Mouse (Mus musculus): ENCODE results near the gene Kdm3a. TPM values are rescaled to one million over a fixed set of nuclear protein-coding genes. Genes with fewer than 3 reads are reported as not detected.

The Kdm3a gene
- polyA plus RNA-seq, 1 experiment from 2014 or later, result 8.8 TPM

GRCm38 (mm10) chr6:71651868-71652267, 19.1 kb upstream of the Kdm3a start:
- ATAC-seq, result no peak
- 65% methylated on average over 2 of the region's 2 CpGs for WGBS (ENCODE audit: insufficient replicate concordance)

GRCm38 (mm10) chr6:71632486-71632828, 333 bp downstream of the Kdm3a start:
- peaks cover 9% of the 10 kb centered on the region; the same call in 1 of the 2 replicates for H3K36me3 ChIP-seq (replicated peaks; ENCODE audit: insufficient read depth, low read length)
- H3K4me2 ChIP-seq (ENCODE audit: low read depth, low read length), result peak overlapping the region; percentile 89
- no peak for DNase-seq
- H3K9ac ChIP-seq (replicated peaks), result peak overlapping the region; percentile 95
- peak overlapping the region; percentile 90 for H3K4me3 ChIP-seq (ENCODE audit: low read depth, low read length)
- H3K4me1 ChIP-seq (ENCODE audit: insufficient read depth), result peaks cover 15% of the 10 kb centered on the region
- WGBS (ENCODE audit: insufficient replicate concordance), result under 1% methylated on average over 39 of the region's 41 CpGs
- peak overlapping the region; percentile 99 for H3K27ac ChIP-seq (ENCODE audit: low read depth)
- H3K9me3 ChIP-seq (ENCODE audit: low read length), result no peaks in the 10 kb centered on the region
- peak; percentile 43 for ATAC-seq
- no peak for TF ChIP-seq CTCF (IDR thresholded peaks at IDR 0.05; ENCODE audit: low read depth)
- no peak for TF ChIP-seq EP300 (IDR thresholded peaks at IDR 0.05; ENCODE audit: low read depth)
- H3K27me3 ChIP-seq (ENCODE audit: insufficient read depth, low read length), result 0 out of 2 replicates have a peak, but pooled peaks cover 3% of the 10 kb centered on the region

More at GRCm38 (mm10) chr6:71651868-71652267, 19.1 kb upstream of the Kdm3a start:
- Histone ChIP-seq H3K27me3 (ENCODE audit: insufficient read depth, low read length) (no peaks in the 10 kb centered on the region), H3K9me3 (ENCODE audit: low read length) (no peaks in the 10 kb centered on the region), H3K27ac (ENCODE audit: low read depth) (no peak overlapping the region), H3K4me3 (ENCODE audit: low read depth, low read length) (no peak overlapping the region), H3K4me1 (ENCODE audit: insufficient read depth) (no peaks in the 10 kb centered on the region), H3K36me3 (replicated peaks; ENCODE audit: insufficient read depth, low read length) (no peaks in the 10 kb centered on the region), H3K4me2 (ENCODE audit: low read depth, low read length) (no peak overlapping the region), H3K9ac (replicated peaks) (no peak overlapping the region)
- TF ChIP-seq EP300 (IDR thresholded peaks at IDR 0.05; ENCODE audit: low read depth) (no peak), CTCF (IDR thresholded peaks at IDR 0.05; ENCODE audit: low read depth) (no peak)
- DNase-seq, result no peak

- ATAC-seq, result no peak
- peak overlapping the region; percentile 89 for H3K4me2 ChIP-seq (ENCODE audit: low read depth, low read length)
Observed at GRCm38 (mm10) chr6:71631706-71632461, 906 bp downstream of the Kdm3a start.

GRCm38 (mm10) chr6:71631196-71631595, 1.6 kb downstream of the Kdm3a start:
- Histone ChIP-seq H3K27ac (ENCODE audit: low read depth) (no peak overlapping the region), H3K4me1 (ENCODE audit: insufficient read depth) (peaks cover 15% of the 10 kb centered on the region), H3K27me3 (ENCODE audit: insufficient read depth, low read length) (no peaks in the 10 kb centered on the region), H3K4me2 (ENCODE audit: low read depth, low read length) (peak overlapping the region; percentile 89), H3K4me3 (ENCODE audit: low read depth, low read length) (peak overlapping the region; percentile 90), H3K9ac (replicated peaks) (peak overlapping the region; percentile 95; the same call in 1 of the 2 replicates), H3K36me3 (replicated peaks; ENCODE audit: insufficient read depth, low read length) (peaks cover 14% of the 10 kb centered on the region; the same call in 1 of the 2 replicates), H3K9me3 (ENCODE audit: low read length) (no peaks in the 10 kb centered on the region)
- 12% methylated on average over 2 of the region's 2 CpGs for WGBS (ENCODE audit: insufficient replicate concordance)
- DNase-seq (no peak), ATAC-seq (no peak)
- TF ChIP-seq CTCF (IDR thresholded peaks at IDR 0.05; ENCODE audit: low read depth) (no peak), EP300 (IDR thresholded peaks at IDR 0.05; ENCODE audit: low read depth) (no peak)

More at GRCm38 (mm10) chr6:71631706-71632461, 906 bp downstream of the Kdm3a start:
- Histone ChIP-seq H3K36me3 (replicated peaks; ENCODE audit: insufficient read depth, low read length) (peaks cover 9% of the 10 kb centered on the region; the same call in 1 of the 2 replicates), H3K4me1 (ENCODE audit: insufficient read depth) (peaks cover 15% of the 10 kb centered on the region), H3K9ac (replicated peaks) (peak overlapping the region; percentile 95), H3K27ac (ENCODE audit: low read depth) (peak overlapping the region; percentile 99), H3K9me3 (ENCODE audit: low read length) (no peaks in the 10 kb centered on the region), H3K4me3 (ENCODE audit: low read depth, low read length) (peak overlapping the region; percentile 90), H3K27me3 (ENCODE audit: insufficient read depth, low read length) (no peaks in the 10 kb centered on the region)
- DNase-seq, result peak; percentile 62
- no peak for TF ChIP-seq CTCF (IDR thresholded peaks at IDR 0.05; ENCODE audit: low read depth)
- no peak for TF ChIP-seq EP300 (IDR thresholded peaks at IDR 0.05; ENCODE audit: low read depth)
- WGBS (ENCODE audit: insufficient replicate concordance), result 3% methylated on average over 42 of the region's 42 CpGs

GRCm38 (mm10) chr6:71627325-71627724, 5.5 kb downstream of the Kdm3a start:
- H3K4me2 ChIP-seq (ENCODE audit: low read depth, low read length), result no peak overlapping the region
- DNase-seq (no peak), ATAC-seq (no peak)
- H3K9me3 ChIP-seq (ENCODE audit: low read length), result no peaks in the 10 kb centered on the region
- TF ChIP-seq EP300 (IDR thresholded peaks at IDR 0.05; ENCODE audit: low read depth) (no peak), CTCF (IDR thresholded peaks at IDR 0.05; ENCODE audit: low read depth) (no peak)
- H3K4me3 ChIP-seq (ENCODE audit: low read depth, low read length), result no peak overlapping the region
- no peak overlapping the region for H3K9ac ChIP-seq (replicated peaks)
- no peaks in the 10 kb centered on the region for H3K27me3 ChIP-seq (ENCODE audit: insufficient read depth, low read length)
- no peak overlapping the region for H3K27ac ChIP-seq (ENCODE audit: low read depth)
- peaks cover 15% of the 10 kb centered on the region for H3K4me1 ChIP-seq (ENCODE audit: insufficient read depth)
- H3K36me3 ChIP-seq (replicated peaks; ENCODE audit: insufficient read depth, low read length), result peaks cover 44% of the 10 kb centered on the region

GRCm38 (mm10) chr6:71625984-71626383, 6.8 kb downstream of the Kdm3a start:
- DNase-seq (no peak), ATAC-seq (no peak)
- Histone ChIP-seq H3K9ac (replicated peaks) (no peak overlapping the region), H3K27ac (ENCODE audit: low read depth) (no peak overlapping the region), H3K4me2 (ENCODE audit: low read depth, low read length) (no peak overlapping the region), H3K4me3 (ENCODE audit: low read depth, low read length) (no peak overlapping the region), H3K4me1 (ENCODE audit: insufficient read depth) (peaks cover 8% of the 10 kb centered on the region), H3K36me3 (replicated peaks; ENCODE audit: insufficient read depth, low read length) (peaks cover 54% of the 10 kb centered on the region), H3K9me3 (ENCODE audit: low read length) (no peaks in the 10 kb centered on the region), H3K27me3 (ENCODE audit: insufficient read depth, low read length) (no peaks in the 10 kb centered on the region)
- no peak for TF ChIP-seq EP300 (IDR thresholded peaks at IDR 0.05; ENCODE audit: low read depth)
- no peak for TF ChIP-seq CTCF (IDR thresholded peaks at IDR 0.05; ENCODE audit: low read depth)
- 89% methylated on average over 2 of the region's 2 CpGs for WGBS (ENCODE audit: insufficient replicate concordance)

Measured in liver, postnatal 0 days (tissue).